Mouse (Mus musculus) forebrain, postnatal 0 days (tissue): ENCODE data around the gene Ctps2. TPM values are rescaled to one million over a fixed set of nuclear protein-coding genes. Genes with fewer than 3 reads are reported as not detected.

ENCODE experiments used
- ATAC-seq: fragments of 200-750 bp; cut with Nextera tagmentation; 2 replicates; pipeline ENCODE4 v1.8.0; 2017; ENCODE audit warnings: mild to moderate bottlenecking, moderate library complexity
- DNase-seq: peaks from one replicate; pipeline ENCODE4 v3.0.0-alpha.2; 2015
- H3K27ac ChIP-seq: fragments of 300-500 bp; sonication (generic); 2 replicates; pipeline ENCODE4 v1.5.1; 2014; ENCODE audit warnings: low read depth, mild to moderate bottlenecking, antibody characterized with exemption, low read length, moderate library complexity, mixed read lengths
- H3K27me3 ChIP-seq: fragments of 300-500 bp; sonication (generic); 2 replicates; pipeline ENCODE4 v1.6.1; 2014; ENCODE audit warnings: mild to moderate bottlenecking, low read length, mixed read lengths; ENCODE audit not compliant: insufficient read depth
- H3K36me3 ChIP-seq: fragments of 300-500 bp; sonication (generic); 2 replicates; pipeline ENCODE4 v1.6.1; 2014; ENCODE audit warnings: mild to moderate bottlenecking, moderate library complexity; ENCODE audit not compliant: insufficient read depth
- H3K4me1 ChIP-seq: fragments of 300-500 bp; sonication (generic); 2 replicates; pipeline ENCODE4 v1.6.1; 2014; ENCODE audit warnings: antibody characterized with exemption; ENCODE audit not compliant: insufficient read depth
- H3K4me2 ChIP-seq: fragments of 300-500 bp; sonication (generic); 2 replicates; pipeline ENCODE4 v1.6.1; 2014; ENCODE audit warnings: low read depth, mild to moderate bottlenecking, moderate library complexity
- H3K4me3 ChIP-seq: fragments of 300-500 bp; sonication (generic); 2 replicates; pipeline ENCODE4 v1.5.1; 2014; ENCODE audit warnings: low read depth, low read length, mixed read lengths
- H3K9ac ChIP-seq: fragments of 300-500 bp; sonication (generic); 2 replicates; pipeline ENCODE4 v1.6.1; 2014; ENCODE audit warnings: mild to moderate bottlenecking
- H3K9me3 ChIP-seq: fragments of 300-500 bp; sonication (generic); 2 replicates; pipeline ENCODE4 v1.6.1; 2016; ENCODE audit warnings: low read length
- CTCF ChIP-seq: sonication (generic); IDR thresholded peaks from 2 replicates; pipeline ENCODE4 v1.5.1; 2016; ENCODE audit warnings: antibody characterized with exemption, control low read depth, low read depth
- WGBS: fragments of 180-500 bp; shearing (Covaris S2); extraction: QIAGEN DNeasy Blood & Tissue Kit; methylation state at CpG from one replicate; pipeline ENCODE4 v1.1.7; 2014; 5-methylcytosine and 5-hydroxymethylcytosine counted together
- polyA plus RNA-seq: library from polyadenylated mRNA; unstranded; fragments of >200 nt; fragmentation: Nextera tagmentation; extraction: Ambion mirVana; gene quantifications from 2 replicates; pipeline ENCODE4 v1.2.1, GENCODE M21; 2015
- total RNA-seq: library from RNA; depleted of rRNA; stranded (reverse); fragments of >200 nt; gene quantifications from 2 replicates; pipeline ENCODE4 v1.2.3, GENCODE M21; 2014

The Ctps2 gene
- total and polyA plus RNA-seq, 2 experiments from 2014 or later: 67.1 to 75.8 TPM

DNA sequence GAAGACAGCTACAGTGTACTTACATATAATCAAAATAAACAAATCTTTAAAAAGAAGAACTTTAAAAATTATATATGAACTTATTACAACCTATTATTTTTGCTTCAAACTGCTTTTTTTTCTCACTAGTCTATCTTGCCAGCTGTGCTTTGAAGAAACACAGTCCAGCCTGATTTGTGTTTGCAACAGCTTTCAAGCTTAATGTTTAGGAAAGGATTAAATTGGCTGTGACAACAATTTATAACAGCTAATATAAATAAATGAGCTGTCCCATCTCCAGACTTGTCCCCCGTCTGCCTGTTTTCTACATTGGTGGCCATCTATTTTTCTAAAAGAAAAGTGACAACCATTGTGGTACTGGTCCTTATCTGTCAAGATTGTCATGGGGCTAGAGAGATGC is 41.0 kb downstream of the Ctps2 start:
- Histone ChIP-seq H3K9ac (no peak overlapping the region), H3K4me2 (no peak overlapping the region), H3K4me3 (no peak overlapping the region), H3K27ac (no peak overlapping the region), H3K36me3 (0 out of 2 replicates have a peak, but pooled peaks cover 3% of the 10 kb centered on the region), H3K4me1 (no peaks in the 10 kb centered on the region), H3K9me3 (no peaks in the 10 kb centered on the region), H3K27me3 (no peaks in the 10 kb centered on the region)
- ATAC-seq: no peak
- no peak for TF ChIP-seq CTCF
- 88% methylated on average over 1 of the region's 1 CpGs for WGBS
- DNase-seq: no peak

DNA sequence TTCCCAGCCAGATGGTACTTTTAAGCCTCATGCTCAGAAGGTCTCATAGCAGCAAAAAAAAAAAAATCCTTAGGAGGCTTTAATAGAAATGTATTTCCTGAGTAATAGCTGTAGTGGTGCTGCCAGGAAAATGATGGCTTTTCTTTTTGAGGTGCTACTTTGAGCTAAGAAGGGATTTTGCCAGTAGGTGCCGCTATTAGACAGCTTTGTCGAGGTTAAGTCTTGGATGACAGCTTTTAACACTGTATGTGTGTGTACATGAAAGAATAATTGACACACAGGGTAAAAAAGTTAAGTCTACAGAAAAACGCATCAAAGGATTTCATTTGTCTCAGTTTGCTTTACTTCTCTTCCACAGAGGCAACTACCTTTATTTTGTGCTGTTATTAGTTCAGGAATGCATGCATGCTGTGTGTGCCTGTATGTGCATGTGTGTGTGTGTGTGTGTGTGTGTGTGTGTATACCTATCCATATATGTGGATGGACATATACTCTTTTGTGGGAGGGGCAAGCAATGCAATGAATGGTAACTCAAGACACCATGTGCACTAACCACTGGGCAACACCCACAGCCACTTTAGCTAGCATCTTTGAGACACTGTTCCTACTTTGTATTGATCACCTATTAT is 48.9 kb downstream of the Ctps2 start:
- no peak overlapping the region for H3K4me3 ChIP-seq
- H3K4me1 ChIP-seq: no peaks in the 10 kb centered on the region
- no peak overlapping the region for H3K4me2 ChIP-seq
- no peaks in the 10 kb centered on the region for H3K36me3 ChIP-seq
- H3K27me3 ChIP-seq: no peaks in the 10 kb centered on the region
- no peaks in the 10 kb centered on the region for H3K9me3 ChIP-seq
- H3K9ac ChIP-seq: no peak overlapping the region
- ATAC-seq: peak; percentile 74
- 34% methylated on average over 3 of the region's 3 CpGs for WGBS
- H3K27ac ChIP-seq: no peak overlapping the region
- TF ChIP-seq CTCF: peak; percentile 72
- peak; percentile 83 for DNase-seq

DNA sequence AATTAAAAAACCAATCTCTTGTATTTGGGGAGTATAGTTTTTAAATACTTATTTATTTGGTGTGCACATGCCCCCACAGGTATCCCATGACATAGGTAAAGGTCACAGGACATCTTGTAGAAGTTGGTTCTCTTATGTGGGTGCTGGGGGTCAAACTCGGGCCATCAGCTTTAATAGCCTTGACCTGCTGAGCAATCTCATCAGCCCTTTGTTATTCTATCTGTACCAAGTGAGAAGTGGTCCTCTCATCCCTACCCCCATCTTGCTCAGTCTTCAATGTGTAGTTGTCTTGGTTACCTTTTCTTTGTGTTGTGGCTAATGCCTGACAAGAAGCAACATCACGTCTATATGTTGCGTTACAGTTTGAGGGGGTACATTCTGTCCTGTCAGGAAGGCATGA is 56.9 kb downstream of the Ctps2 start:
- ATAC-seq (peak; percentile 67; the same call in 1 of the 2 replicates), DNase-seq (no peak)
- Histone ChIP-seq H3K9ac (no peak overlapping the region), H3K4me3 (no peak overlapping the region), H3K36me3 (no peaks in the 10 kb centered on the region), H3K4me2 (no peak overlapping the region), H3K27ac (no peak overlapping the region), H3K4me1 (no peaks in the 10 kb centered on the region), H3K27me3 (no peaks in the 10 kb centered on the region), H3K9me3 (no peaks in the 10 kb centered on the region)
- TF ChIP-seq CTCF: no peak
- WGBS: 77% methylated on average over 3 of the region's 3 CpGs

DNA sequence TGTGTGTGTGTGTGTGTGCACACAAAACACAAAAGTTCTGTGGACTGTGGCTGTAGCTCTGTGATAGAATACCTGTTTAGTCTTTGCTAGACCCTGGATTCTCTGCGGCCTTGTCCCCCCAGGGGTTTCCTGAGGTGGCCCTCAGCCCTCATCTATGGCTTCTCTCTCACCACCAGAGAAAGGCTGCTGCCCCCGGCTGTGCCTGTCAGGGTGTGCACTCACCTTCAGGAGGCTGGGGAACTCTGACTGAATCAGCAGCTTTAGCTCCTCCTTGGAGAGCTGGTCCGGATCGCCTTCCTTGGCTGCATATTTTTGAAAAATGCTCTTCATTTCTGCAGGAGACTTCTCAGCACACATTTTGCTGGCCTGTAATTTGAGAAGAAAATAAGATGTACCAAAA is 62.8 kb downstream of the Ctps2 start:
- Histone ChIP-seq H3K4me3 (no peak overlapping the region), H3K9ac (no peak overlapping the region), H3K36me3 (no peaks in the 10 kb centered on the region), H3K27me3 (no peaks in the 10 kb centered on the region), H3K4me2 (no peak overlapping the region), H3K9me3 (no peaks in the 10 kb centered on the region), H3K4me1 (no peaks in the 10 kb centered on the region), H3K27ac (no peak overlapping the region)
- WGBS: 50% methylated on average over 4 of the region's 4 CpGs
- no peak for TF ChIP-seq CTCF
- ATAC-seq (no peak), DNase-seq (no peak)

DNA sequence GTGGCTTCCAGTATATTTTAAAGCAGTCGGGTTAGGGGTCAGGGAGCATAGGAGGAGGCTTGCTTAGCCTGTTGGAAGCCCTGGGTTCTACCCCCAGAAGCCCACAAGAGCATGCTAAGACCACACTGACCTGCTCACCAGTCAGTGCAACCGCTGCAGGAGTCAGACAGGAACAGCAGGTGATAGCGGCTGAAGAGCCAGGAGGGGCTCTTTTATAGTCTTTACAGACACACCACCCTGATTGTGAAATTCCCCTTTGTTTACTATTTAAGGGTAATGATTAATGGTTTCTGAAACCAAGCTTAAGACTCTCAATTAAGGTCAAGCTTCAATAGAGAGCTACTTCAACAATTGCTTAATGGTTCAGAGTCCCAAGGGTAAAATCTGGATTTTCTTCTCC is 63.3 kb downstream of the Ctps2 start, which contains the start of gene S100g:
Gene S100g, minus strand, starts transcription at position 217 of the 400 bp plus-strand sequence.
- Histone ChIP-seq H3K4me2 (no peak within 1 kb of the TSS), H3K27ac (no peak within 1 kb of the TSS), H3K9ac (no peak within 1 kb of the TSS), H3K36me3 (no peaks in the 10 kb centered on the region), H3K4me1 (no peaks in the 10 kb centered on the region), H3K4me3 (no peak within 1 kb of the TSS), H3K27me3 (no peaks in the 10 kb centered on the region), H3K9me3 (no peaks in the 10 kb centered on the region)
- 41% methylated on average over 3 of the region's 3 CpGs for WGBS
- no peak for ATAC-seq
- DNase-seq: no peak
- TF ChIP-seq CTCF: no peak

DNA sequence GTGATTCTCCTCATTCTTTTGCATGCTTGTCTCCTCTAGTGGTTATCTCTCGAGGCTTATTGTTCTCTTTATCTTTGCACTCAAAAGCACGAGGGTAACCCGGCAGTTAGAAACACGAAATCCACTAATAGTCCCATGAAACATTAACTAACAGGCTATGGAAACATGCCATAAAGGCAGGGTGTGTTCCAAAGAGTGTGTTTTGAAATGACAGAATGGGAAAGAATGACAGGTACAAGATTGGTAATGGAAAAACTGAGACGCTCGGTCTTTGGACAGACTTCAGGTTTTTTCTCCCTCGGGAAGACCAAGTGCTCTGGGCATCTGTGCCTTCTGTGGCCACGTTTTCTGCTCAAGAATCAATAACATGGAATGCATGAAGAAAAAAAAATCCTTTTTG is 66.4 kb downstream of the Ctps2 start:
- 67% methylated on average over 8 of the region's 8 CpGs for WGBS
- no peak for DNase-seq

DNA sequence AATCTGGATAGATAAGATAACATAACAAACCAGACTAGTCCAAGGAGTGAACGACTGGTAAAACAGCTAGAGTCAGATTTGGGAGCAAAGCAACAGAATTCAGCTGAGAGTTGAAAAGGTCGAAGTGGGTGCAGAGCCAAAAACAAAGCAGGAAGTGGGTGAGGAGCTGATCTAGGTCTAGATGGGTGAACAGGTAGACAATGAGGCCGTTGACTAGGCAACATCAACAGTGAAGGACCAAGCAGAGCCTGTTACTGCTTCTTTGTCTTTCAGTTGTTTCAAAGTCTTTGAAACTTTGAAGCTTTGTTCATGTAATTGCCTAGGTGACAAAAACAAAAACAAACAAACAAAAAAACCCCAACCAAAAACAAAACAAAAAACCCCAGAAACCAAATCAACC is 75.2 kb downstream of the Ctps2 start:
- H3K36me3 ChIP-seq: no peaks in the 10 kb centered on the region
- ATAC-seq (no peak), DNase-seq (no peak)
- H3K4me1 ChIP-seq: no peaks in the 10 kb centered on the region
- no peak for TF ChIP-seq CTCF
- H3K4me3 ChIP-seq: no peak overlapping the region
- no peak overlapping the region for H3K4me2 ChIP-seq
- no peaks in the 10 kb centered on the region for H3K9me3 ChIP-seq
- H3K9ac ChIP-seq: no peak overlapping the region
- H3K27me3 ChIP-seq: no peaks in the 10 kb centered on the region
- 70% methylated on average over 3 of the region's 3 CpGs for WGBS
- H3K27ac ChIP-seq: no peak overlapping the region

More for the DNA sequence above, 66.4 kb downstream of the Ctps2 start:
- no peak for TF ChIP-seq CTCF
- Histone ChIP-seq H3K4me1 (no peaks in the 10 kb centered on the region), H3K36me3 (no peaks in the 10 kb centered on the region), H3K4me3 (no peak overlapping the region), H3K27me3 (no peaks in the 10 kb centered on the region), H3K27ac (no peak overlapping the region), H3K4me2 (no peak overlapping the region), H3K9me3 (no peaks in the 10 kb centered on the region), H3K9ac (no peak overlapping the region)
- no peak for ATAC-seq
